Mouse (Mus musculus) NIH3T3 (cell line): ENCODE results near the gene Cd7.
"Not testable (repeated sequence)": the region's sequence is repeated elsewhere in the genome, so short reads cannot be mapped to it uniquely, and the experiment has no call there.

Experiments used
- DNase-seq: peaks from one replicate; pipeline ENCODE4 v3.0.0-alpha.2; 2012; ENCODE audit warnings: low read depth

The Cd7 gene

DNA sequence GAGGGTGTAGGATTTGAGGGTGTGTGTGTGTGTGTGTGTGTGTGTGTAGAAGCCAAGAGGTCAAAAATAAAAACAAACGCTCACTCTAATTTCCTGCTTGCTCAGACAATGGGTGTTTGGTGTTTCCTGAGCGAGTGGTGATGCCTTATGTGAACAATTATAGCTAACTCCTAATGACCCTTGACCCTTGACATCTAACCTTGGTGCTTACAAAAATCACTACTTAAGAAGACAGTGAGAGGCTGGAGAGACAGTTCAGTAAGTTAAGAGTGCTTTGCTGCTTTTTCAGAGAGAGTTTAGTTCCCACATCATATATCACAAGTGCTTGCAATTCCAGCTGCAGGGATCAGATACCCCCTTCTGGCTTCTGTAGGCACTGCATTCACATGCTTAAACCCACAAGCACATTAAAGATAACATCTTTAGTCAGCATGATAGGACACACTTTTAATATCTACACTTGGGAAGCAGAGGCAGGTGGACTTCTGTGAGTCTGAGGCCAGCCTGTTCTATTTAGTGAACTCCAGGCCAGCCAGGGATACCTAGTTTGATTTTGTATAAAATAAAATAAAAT is 8.7 kb upstream of the Cd7 start:
- DNase-seq: peak; percentile 78

DNA sequence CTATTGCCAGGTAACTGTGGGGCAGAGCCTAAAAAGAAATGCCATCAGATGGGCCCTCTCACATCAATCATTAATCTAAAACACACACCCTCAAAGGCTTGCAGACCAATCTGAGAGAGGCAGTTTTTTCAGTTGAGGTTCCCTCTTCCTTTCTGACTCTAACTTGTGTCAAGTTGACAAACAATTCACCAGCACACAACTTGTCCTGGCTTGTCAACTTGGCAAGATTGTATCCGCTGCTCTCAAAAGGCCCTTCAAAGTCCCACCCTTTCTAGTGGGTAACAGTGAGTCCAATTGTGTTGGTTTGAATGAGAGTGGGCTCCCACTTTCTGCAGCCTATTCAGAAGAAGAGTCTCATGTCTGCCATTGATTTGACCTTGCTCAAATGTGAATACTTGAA is 6.1 kb upstream of the Cd7 start:
- no peak for DNase-seq

DNA sequence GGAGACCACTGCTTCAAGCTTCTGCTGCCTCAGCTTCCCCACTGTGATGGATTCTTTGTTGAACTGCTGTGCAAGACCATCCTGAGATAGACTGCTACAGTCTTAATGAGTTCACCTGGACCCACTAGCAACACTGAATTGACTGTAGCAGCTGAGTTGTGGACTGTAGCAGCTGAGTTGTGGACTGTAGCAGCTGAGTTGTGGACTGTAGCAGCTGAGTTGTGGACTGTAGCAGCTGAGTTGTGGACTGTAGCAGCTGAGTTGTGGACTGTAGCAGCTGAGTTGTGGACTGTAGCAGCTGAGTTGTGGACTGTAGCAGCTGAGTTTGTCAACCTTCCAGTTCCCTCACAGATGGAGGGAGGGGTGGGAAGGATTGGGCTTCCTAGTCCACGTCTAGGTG is 3.8 kb upstream of the Cd7 start:
- not testable (repeated sequence) for DNase-seq

DNA sequence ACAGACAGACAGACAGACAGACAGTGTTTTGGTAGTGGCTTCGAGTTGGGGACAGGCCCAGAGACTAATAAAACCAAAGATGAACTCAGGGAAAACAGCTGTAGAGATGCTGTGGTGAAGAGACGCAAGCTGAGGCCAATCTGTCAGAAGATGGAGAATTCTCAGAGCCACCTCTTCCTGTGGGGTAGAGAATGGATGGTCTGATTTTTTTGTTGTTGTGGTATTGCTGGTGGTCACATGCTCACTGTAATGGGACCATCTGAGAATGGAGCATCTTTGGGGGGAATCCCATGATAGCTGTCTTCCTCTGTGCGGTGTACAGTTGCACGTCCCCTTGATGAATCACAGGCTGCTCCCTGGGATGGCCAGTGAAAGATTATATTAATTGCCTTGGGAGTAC is 3.3 kb upstream of the Cd7 start:
- no peak for DNase-seq

DNA sequence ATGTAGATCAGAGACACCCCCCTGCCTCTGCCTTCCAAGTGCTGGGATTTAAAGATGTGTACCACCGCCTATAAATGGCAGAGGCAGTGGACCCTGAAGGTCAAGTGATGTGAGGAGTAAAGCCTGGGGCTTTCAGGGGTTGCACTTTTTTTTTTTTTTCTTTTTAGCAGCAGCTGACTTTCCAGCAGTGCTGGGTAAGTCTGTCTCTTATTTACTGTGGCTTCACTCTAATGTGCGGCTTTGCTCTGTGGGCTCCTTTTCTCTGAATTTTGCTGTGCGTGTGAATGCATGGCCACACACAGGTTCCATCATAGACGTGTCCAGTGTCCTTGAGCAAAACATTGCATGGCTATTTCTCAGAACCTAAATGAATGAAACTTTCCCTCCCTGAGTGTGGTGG is 2.4 kb upstream of the Cd7 start:
- no peak for DNase-seq

DNA sequence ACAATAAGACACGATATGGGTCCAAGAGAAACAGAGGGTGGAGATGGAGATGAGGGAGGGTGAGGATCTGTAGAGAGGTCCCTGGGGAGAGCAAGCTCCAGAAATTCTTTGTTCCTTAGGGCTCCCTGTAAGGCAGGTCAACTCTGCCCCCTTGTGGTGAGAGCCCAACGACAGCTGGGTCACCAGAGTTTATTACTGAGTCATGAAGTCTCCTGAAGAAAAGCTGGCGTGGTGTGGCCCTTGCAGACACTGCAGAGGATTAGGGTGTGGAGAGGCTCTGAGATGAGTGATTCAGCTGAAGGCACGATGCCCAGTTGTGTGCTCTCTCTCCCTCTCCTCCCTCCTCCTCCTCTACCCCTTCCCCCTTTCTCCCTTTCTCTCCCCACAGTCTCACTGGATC is 2.0 kb upstream of the Cd7 start:
- peak; percentile 97 for DNase-seq

DNA sequence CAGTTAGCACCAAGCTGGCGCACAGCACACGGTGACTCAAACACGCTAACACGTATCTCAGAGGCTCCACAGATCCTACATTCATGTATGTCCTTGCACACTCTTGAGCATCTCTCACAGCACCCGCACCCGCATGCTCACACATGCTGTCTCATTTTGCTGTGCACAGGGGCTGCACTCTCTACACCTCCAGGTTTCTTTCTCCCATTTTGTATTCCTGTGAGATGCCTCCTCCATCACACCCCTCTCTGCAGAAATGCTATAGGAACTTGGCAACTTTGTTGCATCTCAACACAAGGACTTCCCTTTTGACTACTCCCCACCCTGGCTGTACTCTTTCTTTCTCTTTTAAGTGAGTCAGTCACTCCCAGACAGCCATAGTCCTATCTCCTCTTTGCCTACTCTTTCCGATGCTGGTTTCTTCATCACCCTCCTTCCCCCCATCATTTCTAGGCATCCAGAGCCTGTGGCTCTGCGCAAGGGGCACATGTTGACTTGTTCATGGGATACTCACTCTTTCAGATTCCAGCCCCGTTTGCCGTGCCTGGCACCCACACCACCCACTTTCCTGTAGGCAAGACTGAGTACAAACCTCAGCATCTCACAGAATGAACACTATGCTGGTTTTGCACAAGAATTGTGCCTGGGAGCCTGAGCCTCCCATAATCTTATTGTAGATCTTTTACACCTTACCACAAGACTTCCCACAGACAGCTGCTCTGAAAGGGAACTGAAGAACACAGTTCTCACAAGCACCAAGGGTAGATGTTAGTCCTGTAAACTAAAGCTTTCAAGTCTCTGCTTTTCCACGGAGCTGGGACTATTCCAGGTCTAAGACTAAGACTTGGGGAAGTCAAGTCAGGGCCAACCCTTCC is 615 bp downstream of the Cd7 start:
- DNase-seq: peak; percentile 8

DNA sequence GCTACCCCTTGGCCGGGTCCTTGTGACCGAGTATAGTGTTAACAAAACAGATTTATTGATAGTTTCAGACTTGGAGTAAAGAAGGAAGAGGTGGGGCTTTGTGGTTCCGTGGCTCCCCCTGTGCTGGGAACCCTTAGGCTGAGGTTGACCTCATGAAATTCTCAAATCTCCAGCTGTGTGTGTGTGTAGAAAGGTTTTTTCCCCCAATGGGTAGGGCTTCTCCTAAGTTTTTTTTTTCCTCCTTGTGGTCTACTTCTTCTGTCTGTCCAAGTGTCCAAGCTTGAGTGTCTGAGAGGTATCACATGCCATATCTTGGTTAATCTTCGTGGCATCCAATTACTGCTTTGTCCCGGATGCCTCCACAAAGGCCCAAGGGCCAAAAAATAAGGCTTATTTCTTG is 6.1 kb downstream of the Cd7 start:
- DNase-seq: no peak

DNA sequence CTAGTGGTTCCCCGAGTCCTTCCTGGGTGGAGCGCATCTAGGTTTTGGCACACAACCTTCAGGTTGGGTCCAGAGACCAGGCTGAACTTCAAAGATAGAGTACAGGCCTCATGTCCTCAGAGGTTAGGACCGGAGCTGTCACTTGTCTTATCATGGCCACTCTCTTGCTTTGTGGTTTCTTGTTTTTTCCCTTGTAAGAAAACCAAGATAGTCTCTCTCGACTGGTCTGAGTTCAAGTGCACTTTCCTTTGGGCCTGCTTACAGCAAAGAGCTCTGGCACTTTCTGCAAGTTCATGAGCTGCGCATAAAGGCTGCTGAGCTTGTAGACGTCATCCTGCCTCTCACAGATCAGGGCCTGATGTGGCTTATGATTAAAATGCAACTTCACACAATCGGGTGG is 12.0 kb downstream of the Cd7 start:
- no peak for DNase-seq

DNA sequence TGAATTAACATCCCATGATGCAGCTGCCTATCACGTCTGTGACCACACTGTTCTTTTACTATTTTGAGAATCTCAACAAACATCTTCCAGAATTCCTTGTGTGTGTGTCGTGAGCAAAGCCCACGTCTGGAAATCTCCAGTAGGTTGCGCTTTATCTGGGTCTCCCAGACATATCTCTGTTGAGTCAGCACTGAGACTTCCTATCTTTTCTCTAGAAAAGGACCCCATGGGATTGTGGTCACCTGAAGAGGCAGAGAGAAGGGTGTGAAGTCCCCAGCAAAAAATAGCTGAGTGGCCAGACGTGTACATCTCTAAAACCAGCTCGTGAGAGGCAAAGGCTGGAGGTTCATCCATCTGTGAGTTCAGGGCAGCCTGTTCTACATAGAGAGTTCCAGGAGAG is 15.1 kb downstream of the Cd7 start:
- no peak for DNase-seq

DNA sequence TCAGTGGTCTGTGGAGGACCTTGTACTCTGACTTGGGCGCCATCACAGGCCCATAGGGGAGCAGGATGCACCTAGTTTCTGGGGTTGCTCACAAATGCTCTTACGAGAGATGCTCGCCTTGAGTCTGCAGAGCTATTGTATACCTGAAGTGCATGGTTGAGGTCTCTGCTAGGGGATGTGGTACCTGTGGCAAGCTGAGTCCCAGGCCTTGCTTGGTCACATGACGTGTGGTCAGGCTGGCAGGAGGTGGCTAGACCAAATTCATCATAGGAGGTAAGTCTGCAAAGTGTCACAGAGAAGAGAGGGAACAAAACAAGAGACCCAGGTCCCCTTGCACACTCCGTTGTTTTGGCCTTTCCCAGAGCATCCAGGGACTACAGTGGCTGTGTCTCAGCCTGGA is 19.7 kb downstream of the Cd7 start:
- DNase-seq: no peak

DNA sequence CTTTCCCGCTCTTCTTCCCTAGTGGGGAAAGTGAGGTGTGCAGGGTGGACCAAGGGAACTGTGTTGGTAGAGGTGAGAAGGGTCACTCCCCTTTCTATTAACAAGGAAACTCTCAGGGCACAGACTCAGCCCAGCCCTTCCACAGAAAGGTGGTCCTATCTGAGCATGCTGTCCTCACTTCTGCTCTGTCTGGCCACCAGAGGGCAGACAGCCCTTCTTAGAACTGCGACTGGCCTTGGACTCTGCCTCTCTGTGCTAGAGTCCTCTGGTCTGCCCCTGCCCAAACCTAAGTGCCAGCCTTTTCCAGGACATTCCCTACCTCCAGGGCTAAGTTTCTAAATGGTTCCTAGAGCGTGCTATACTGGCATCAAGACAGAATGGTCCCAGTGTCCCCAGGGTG is 21.5 kb downstream of the Cd7 start:
- DNase-seq: peak; percentile 85

DNA sequence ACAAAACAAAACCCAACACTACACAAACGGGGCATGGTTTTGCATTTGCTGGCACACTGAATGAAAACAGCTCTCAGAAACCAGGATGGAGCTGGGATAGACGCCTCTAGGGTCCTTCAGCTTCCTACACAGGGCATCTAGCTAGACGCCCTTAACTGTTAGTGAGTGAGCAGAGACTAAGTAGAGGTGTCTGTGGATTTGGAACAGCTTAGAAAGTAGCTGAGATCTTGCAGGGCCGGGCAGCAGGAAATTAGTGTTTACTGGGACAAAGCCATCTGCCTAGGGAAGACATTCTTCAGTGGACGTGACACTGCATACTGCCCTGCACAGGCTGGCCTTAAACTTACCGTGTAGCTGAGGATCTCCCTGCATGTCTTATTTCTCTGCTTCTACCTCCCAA is 23.7 kb downstream of the Cd7 start:
- DNase-seq: no peak

DNA sequence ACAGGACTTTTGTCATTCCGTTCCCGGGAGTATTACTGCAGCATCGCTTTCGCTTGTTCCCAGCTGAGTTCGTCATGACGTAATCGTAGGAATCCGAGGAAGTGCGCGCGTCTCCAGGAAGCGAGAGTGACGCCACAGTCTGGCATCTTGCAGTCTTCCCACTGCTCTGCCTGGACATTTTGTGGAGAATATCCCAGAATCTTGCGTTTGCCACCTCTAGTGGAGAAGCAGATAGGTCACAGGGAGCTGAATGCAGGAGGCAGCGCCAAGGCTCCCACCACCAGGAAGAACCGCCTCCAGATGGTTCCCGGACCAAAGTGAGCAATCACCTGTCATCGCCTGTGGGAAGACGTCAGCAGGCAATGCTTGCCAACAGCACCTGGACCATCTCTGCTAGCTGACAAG is 24.3 kb downstream of the Cd7 start:
- DNase-seq: peak; percentile 27

DNA sequence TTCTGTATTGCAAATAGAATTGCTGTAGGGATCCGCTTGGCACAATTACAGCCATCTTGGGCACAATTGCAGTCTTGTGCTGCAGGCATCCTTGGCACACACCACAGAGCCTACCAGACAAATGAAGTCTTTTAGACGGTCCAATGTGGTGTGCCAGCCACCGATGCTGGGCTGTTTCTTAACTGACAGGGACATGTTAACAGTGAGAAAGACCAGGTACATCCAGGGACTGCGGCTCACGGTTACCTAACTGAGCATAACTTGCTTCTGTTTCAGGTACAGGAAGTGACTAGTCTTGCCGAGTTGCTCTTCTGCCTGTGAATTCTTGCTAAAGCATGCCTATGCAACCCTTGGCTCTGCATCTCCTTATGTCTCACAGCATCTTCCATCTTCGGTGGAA is 25.6 kb downstream of the Cd7 start:
- DNase-seq: no peak

DNA sequence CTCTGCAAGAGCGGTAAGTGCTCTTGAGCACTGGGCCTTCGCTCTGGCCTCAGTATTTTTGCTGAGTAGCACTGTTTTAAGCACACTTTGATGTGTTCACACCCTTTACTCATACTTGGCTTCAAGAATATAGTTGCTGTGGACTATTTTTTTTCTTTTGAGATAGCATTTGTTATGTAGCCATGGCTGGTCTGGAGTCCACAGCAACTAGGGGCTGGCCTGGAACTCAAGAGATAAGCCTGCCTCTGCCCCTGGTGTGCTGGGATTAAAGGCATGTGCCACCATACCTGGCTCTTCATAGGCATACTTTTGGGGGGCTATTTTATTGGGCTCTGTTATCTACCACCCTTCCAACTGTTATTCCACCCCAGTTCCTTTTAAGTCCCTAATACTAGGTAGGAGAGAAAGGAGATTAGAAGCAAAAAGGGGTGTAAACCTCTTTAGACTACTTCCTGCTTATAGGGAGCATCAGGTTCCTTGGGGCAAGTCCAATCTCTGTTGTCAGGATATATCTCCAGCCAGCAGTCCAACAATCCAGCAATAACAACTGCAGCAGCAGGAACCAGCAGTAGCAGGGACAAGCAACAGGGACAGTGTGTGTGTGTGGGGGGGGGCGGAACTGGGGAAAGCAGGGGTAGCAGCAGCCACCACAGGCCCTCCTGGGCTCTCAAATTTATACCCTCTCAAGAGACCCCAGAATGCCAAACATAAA is 29.0 kb downstream of the Cd7 start:
- no peak for DNase-seq

DNA sequence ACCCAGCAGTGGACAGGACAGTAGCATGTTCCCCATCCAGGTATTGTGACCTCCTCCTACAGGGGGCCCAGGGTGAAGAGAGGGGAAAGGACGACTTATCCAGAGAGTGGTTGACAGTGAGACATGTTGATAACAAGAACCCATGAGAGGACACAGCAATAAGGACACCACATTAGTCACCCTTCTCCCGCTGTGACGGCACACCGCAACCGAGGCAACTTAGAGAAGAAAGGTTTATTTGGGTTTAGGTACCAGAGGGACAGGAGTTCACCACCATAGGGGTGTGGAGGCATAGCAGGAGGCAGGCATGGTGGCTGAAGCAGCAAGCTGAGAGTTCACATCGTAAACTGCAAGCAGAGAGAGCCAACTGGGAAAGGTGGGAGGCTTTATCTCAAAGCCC is 33.0 kb downstream of the Cd7 start:
- no peak for DNase-seq

DNA sequence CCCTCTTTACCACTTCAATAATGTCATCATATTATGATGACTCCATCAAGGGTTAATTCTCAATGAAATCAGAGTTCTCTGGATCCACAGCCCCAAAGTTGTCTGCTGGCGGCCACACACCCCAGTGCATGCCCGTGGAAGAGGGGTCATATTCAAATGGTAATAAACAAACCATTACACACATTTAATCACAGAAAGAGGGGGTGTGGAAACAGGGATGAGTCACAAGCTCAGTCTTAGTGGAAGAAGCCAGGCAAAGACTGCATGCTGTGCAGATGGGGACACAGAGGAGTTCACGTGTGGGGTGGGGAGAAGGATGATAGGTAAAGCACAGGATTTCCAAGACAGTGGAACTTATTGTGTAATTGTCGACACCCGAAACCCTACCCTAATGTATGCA is 34.9 kb downstream of the Cd7 start:
- peak; percentile 70 for DNase-seq

DNA sequence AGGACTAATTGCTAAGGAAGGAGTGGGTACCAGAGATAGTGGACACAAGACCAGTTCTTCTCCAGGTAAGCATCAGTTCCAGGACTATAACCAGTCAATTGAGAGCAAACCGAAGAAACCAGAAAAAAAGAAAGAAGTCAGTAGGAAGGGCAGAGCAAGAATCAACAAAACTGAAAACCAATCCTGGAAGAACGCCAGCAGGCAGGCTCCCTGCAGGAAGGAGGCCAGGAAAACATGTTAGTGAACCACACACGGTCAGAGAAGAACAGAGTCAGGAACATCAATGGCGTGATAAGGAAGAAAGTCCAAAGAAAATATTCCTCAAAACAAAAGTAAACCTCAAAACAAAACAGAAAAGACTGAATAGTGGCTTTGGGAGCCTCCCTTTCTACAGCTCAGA is 37.3 kb downstream of the Cd7 start:
- DNase-seq: peak; percentile 73

DNA sequence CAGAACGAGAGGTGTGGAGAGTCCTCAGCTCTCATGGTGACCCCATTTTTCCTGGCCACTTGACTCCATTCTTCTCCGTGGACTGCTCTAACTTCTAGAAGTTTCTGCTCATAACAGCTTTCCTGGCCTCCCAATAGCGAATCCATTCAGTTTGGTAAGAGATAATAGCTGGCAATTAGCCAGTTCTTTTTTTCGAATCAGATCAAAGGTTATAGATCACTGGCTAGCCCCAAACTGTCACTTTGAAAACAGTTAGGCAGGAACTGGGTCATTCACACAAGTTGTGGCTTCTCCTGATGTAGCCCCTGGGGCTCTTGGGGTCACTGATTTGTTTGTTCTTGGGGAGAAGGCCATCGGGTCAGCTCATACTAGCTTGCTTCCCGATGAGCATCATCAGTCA is 44.5 kb downstream of the Cd7 start:
- no peak for DNase-seq

DNA sequence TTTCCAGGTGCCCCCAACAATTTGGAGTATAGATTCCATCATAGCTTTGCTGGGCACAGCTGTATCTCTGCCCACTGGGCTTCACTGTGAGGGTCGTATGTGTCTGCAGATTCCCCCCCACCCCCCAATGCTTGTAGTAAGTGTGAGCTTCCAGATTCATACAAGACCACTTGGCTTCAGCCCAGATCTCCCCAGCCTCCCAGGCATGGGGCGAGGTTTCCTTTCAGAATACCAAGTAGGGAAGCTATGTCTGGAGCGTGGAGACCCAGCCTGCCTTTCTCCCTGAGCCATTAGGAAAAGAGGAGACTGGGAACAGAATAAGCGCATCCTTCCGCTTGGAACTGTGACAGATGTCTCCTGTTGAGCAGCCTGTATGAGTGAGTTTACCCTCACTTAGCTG is 45.6 kb downstream of the Cd7 start:
- no peak for DNase-seq

DNA sequence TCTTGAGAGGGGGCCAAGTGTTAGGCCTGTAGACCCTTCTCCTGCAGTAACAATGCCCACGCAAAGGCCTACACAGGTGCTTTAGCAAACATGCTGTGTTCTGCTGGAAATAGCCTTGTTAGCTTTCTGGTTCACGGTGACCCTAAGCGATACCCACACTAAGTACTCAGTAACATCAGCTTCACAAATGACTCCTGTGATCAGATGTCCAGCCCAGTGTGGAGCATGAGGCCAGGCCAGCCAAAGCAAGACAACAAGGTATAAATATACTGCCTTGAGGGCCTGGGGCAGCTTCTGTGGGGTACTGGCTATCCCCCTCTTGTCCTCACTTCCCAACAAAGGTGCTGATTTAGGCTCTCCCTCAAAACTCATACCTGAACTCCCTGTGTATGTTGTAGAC is 46.1 kb downstream of the Cd7 start:
- DNase-seq: no peak

DNA sequence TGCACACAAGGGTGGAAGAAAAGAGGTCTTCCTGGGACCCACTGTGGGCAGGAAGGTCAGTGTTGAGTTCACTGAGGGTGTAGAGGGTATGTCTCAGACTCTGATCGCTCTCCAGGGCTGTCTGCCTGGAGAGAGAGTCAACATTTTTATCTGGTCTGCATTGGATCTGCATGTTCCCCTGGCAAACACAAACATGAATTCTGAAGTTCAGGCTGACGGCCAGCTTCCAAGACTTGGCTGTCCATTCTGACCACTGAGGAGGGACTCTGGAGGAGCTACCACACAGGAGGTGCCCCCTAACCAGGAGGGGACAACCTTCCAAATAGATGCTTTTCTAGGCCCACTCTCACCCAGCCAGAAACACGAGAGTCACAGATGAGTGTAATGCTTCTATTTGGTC is 47.4 kb downstream of the Cd7 start:
- DNase-seq: peak; percentile 44
